Mouse (Mus musculus) CH12.LX (cell line): ENCODE measurements around the gene Zeb2.

ENCODE experiments used
- CHD2 ChIP-seq: IDR thresholded peaks from 2 replicates; pipeline ENCODE4 v1.6.1; 2011; ENCODE audit warnings: low read length, improper control_type of control experiment
- CTCF ChIP-seq, 2 experiments: IDR thresholded peaks in 1 of 2; conservative IDR thresholded peaks in 1 of 2; 2 replicates each; pipeline ENCODE4 v1.5.1; 2011 to 2012; ENCODE audit warnings: low read depth in 2 of 2, low read length in 2 of 2, improper control_type of control experiment in 1 of 2, inconsistent platforms in 1 of 2, mild to moderate bottlenecking in 1 of 2, moderate library complexity in 1 of 2
- HCFC1 ChIP-seq: IDR thresholded peaks from 2 replicates; pipeline ENCODE4 v1.6.1; 2012; ENCODE audit warnings: low read depth, mild to moderate bottlenecking, inconsistent platforms, low read length, improper control_type of control experiment
- KAT2A ChIP-seq: IDR thresholded peaks from 2 replicates; pipeline ENCODE4 v1.6.1; 2012; ENCODE audit warnings: low read length, improper control_type of control experiment, inconsistent platforms; ENCODE audit not compliant: insufficient replicate concordance
- MAFK ChIP-seq: IDR thresholded peaks from 2 replicates; pipeline ENCODE4 v1.6.1; 2011; ENCODE audit warnings: low read length, improper control_type of control experiment; ENCODE audit not compliant: insufficient replicate concordance
- MEF2A ChIP-seq: IDR thresholded peaks from 2 replicates; pipeline ENCODE4 v1.6.1; 2014; ENCODE audit warnings: low read depth, mild to moderate bottlenecking, inconsistent platforms, low read length, improper control_type of control experiment, borderline replicate concordance
- MXI1 ChIP-seq: IDR thresholded peaks from 2 replicates; pipeline ENCODE4 v1.6.1; 2011; ENCODE audit warnings: mild to moderate bottlenecking, low read depth, low read length, improper control_type of control experiment
- NRF1 ChIP-seq: IDR thresholded peaks from 2 replicates; pipeline ENCODE4 v1.6.1; 2014; ENCODE audit warnings: low read depth, mild to moderate bottlenecking, inconsistent platforms, low read length, improper control_type of control experiment, moderate library complexity
- POLR2A ChIP-seq: IDR thresholded peaks from 2 replicates; pipeline ENCODE4 v1.6.1; 2011; ENCODE audit warnings: low read depth, mild to moderate bottlenecking, improper control_type of control experiment, low read length
- RAD21 ChIP-seq: IDR thresholded peaks from 2 replicates; pipeline ENCODE4 v1.6.1; 2011; ENCODE audit warnings: low read depth, mild to moderate bottlenecking, low read length, improper control_type of control experiment, moderate library complexity
- TBP ChIP-seq: conservative IDR thresholded peaks from 2 replicates; pipeline ENCODE4 v1.6.1; 2011; ENCODE audit warnings: low read depth, low read length, improper control_type of control experiment
- ZNF384 ChIP-seq: IDR thresholded peaks from 2 replicates; pipeline ENCODE4 v1.6.1; 2012; ENCODE audit warnings: low read depth, low read length, improper control_type of control experiment, inconsistent platforms

GRCm38 (mm10) chr2:45060768-45061167, 56.4 kb downstream of the Zeb2 start:
- TF ChIP-seq MAFK (no peak), POLR2A (no peak), CTCF (conservative IDR thresholded peaks at IDR 0.05 in 1 of 2, IDR thresholded peaks at IDR 0.05 in 1 of 2; ENCODE audit: low read depth in 2 of 2, low read length in 2 of 2) (no peak), NRF1 (no peak), HCFC1 (no peak), KAT2A (no peak), MXI1 (no peak), ZNF384 (no peak), RAD21 (no peak), CHD2 (no peak), MEF2A (no peak), TBP (no peak)
